Mouse (Mus musculus) stomach, embryonic 16.5 days (tissue): Measurements from ENCODE around the gene Tgfbr3. TPM values are rescaled to one million over a fixed set of nuclear protein-coding genes. Genes with fewer than 3 reads are reported as not detected.
A peak's percentile ranks its signal among the peaks of the same experiment; 100 is the strongest.

Source experiments
- ATAC-seq: fragments of 200-750 bp; cut with Nextera tagmentation; 2 replicates; pipeline ENCODE4 v1.8.0; 2017; ENCODE audit warnings: moderate number of reproducible peaks, moderate TSS enrichment; ENCODE audit not compliant: insufficient read depth, low FRiP score
- H3K27ac ChIP-seq: fragments of 300-500 bp; sonication (generic); 2 replicates; pipeline ENCODE4 v1.5.1; 2014; ENCODE audit warnings: low read length
- H3K27me3 ChIP-seq: fragments of 300-500 bp; sonication (generic); 2 replicates; pipeline ENCODE4 v1.6.1; 2014; ENCODE audit warnings: low read length, control low read depth, mixed read lengths; ENCODE audit not compliant: control insufficient read depth, insufficient read depth
- H3K36me3 ChIP-seq: fragments of 300-500 bp; sonication (generic); 2 replicates; pipeline ENCODE4 v1.6.1; 2014; ENCODE audit warnings: low read length; ENCODE audit not compliant: control insufficient read depth, insufficient read depth
- H3K4me1 ChIP-seq: fragments of 300-500 bp; sonication (generic); 2 replicates; pipeline ENCODE4 v1.6.1; 2014; ENCODE audit warnings: low read length, control low read depth, mixed read lengths; ENCODE audit not compliant: control insufficient read depth, insufficient read depth
- H3K4me2 ChIP-seq: fragments of 300-500 bp; sonication (generic); 2 replicates; pipeline ENCODE4 v1.6.1; 2014; ENCODE audit warnings: low read depth, low read length, mixed read lengths
- H3K4me3 ChIP-seq: fragments of 300-500 bp; sonication (generic); replicated peaks from 2 replicates; pipeline ENCODE4 v1.5.1; 2014; ENCODE audit warnings: mild to moderate bottlenecking, low read length
- H3K9ac ChIP-seq: fragments of 300-500 bp; sonication (generic); 2 replicates; pipeline ENCODE4 v1.6.1; 2014; ENCODE audit warnings: low read length
- H3K9me3 ChIP-seq: fragments of 300-500 bp; sonication (generic); replicated peaks from 2 replicates; pipeline ENCODE4 v1.6.1; 2016; ENCODE audit warnings: low read length, control low read depth; ENCODE audit not compliant: control insufficient read depth
- WGBS: fragments of 180-500 bp; shearing (Covaris S2); extraction: QIAGEN DNeasy Blood & Tissue Kit; methylation state at CpG from one replicate; pipeline ENCODE4 v1.1.7; 2014; 5-methylcytosine and 5-hydroxymethylcytosine counted together
- polyA plus RNA-seq: library from polyadenylated mRNA; unstranded; fragments of >200 nt; fragmentation: Nextera tagmentation; extraction: Ambion mirVana; gene quantifications from 2 replicates; pipeline ENCODE4 v1.2.1, GENCODE M21; 2015

Gene Tgfbr3
- polyA plus RNA-seq, 1 experiment from 2014 or later: 31.1 TPM

DNA sequence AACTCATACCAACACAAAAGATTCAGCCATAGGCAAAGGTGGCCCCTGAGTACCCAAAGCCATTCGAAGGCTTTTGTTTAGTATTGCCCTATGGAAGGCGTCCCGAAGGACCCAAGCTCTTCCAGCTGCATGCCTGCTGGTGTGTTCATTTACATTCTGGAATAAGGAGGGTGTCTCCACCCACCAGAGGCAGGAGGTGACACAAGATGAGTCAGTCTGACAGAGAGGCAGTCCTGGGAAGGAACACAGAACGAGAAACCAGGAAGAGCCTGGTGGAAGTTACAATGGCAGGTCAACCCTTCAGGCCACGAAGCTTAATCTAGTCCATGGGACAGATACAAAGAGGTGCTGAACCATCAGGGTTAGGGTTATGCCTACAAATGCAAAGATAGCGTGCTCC lies 169.5 kb downstream of the Tgfbr3 start:
- 66% methylated on average over 6 of the region's 6 CpGs for WGBS
- no peak for ATAC-seq
- no peaks in the 10 kb centered on the region for H3K27me3 ChIP-seq

DNA sequence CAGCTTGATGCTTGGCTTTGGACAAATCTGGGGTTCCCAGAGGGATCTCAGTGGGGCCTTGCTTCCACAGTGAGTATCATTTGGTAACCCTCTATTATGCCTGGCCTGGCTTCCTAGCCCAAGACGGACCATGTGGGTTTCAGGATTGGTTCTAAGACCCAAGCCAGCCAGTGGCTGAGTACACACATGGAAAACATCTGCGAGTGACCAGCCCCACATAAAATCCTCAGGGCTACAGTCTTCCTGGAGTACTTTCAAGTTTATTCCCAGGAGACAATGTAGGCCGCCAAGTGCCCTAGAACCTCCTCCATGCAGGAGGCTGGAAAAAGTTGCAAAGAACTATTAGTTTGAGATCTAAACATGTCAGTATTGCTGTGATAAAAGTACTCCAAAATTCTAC lies 172.6 kb downstream of the Tgfbr3 start:
- no peaks in the 10 kb centered on the region for H3K27me3 ChIP-seq
- peak overlapping the region; percentile 83 for H3K27ac ChIP-seq
- whole genome bisulfite sequencing: 55% methylated on average over 3 of the region's 3 CpGs
- H3K4me1 ChIP-seq: peaks cover 17% of the 10 kb centered on the region
- H3K36me3 ChIP-seq: no peaks in the 10 kb centered on the region
- H3K9ac ChIP-seq: no peak overlapping the region
- H3K4me3 ChIP-seq: no peak overlapping the region
- ATAC-seq: no peak
- H3K4me2 ChIP-seq: no peak overlapping the region
- H3K9me3 ChIP-seq: no peaks in the 10 kb centered on the region

More for the DNA sequence above, 169.5 kb downstream of the Tgfbr3 start:
- no peak overlapping the region for H3K9ac ChIP-seq
- peaks cover 23% of the 10 kb centered on the region for H3K4me1 ChIP-seq
- H3K36me3 ChIP-seq: no peaks in the 10 kb centered on the region
- H3K4me2 ChIP-seq: no peak overlapping the region
- no peak overlapping the region for H3K27ac ChIP-seq
- H3K4me3 ChIP-seq: no peak overlapping the region
- no peaks in the 10 kb centered on the region for H3K9me3 ChIP-seq

DNA sequence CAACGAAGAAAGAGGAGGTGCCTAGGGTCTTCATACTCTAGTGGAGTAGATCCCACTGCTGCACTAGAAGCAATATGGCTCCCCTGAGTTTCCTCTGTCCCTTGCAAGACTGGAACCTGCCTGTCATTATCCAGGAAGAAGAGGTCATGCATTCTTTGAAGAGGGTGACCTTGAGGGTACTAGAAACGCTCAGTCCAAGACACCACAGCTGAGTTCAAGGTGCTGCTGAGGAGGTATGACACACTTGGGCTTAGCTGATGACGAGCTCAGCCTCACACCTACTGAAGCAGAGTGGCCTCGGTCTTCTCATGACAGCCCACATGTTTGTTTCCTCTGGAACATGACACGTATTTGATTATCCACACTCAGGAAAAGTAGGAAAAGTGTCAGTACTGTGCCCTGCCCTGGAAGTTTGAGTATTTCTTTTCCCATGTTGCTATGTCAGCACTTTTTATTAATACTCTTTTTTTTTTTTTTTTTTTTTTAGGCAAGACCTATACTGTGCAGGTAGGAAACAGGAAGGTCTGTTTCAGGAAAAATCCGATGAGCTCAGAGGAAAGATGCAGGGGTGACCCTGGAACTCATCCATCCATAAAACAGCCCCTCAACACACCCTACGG lies 176.7 kb downstream of the Tgfbr3 start:
- 76% methylated on average over 7 of the region's 7 CpGs for WGBS
- Histone ChIP-seq H3K9ac (no peak overlapping the region), H3K27ac (no peak overlapping the region), H3K4me2 (no peak overlapping the region), H3K36me3 (no peaks in the 10 kb centered on the region; the same call in 1 of the 2 replicates), H3K4me1 (peaks cover 27% of the 10 kb centered on the region), H3K4me3 (no peak overlapping the region), H3K27me3 (no peaks in the 10 kb centered on the region), H3K9me3 (no peaks in the 10 kb centered on the region)
- ATAC-seq: no peak

DNA sequence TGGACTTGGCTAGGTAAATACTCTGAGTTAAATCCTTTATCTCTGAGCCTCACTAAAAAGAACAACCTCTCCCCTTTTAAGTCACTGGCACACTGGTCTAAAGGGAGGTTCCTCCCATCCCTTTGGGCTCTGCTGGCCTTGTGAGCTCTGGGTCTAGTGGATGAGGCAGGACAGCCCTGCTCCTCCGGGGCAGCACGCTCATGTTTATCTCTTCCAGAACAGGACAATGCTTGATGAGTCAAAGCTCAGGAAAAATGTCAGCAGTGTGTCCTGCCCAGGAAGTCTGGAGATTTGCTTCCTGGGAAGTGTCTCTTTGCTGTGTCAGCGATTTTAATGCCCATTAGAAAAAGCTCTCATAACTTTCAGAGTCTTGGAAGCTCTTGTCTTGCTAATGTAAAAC lies 177.6 kb downstream of the Tgfbr3 start:
- Histone ChIP-seq H3K27me3 (no peaks in the 10 kb centered on the region), H3K9ac (no peak overlapping the region), H3K4me2 (no peak overlapping the region), H3K36me3 (no peaks in the 10 kb centered on the region; the same call in 1 of the 2 replicates), H3K27ac (peak overlapping the region; percentile 84), H3K4me1 (peaks cover 26% of the 10 kb centered on the region), H3K4me3 (no peak overlapping the region), H3K9me3 (no peaks in the 10 kb centered on the region)
- no peak for ATAC-seq
- 26% methylated on average over 3 of the region's 3 CpGs for WGBS

DNA sequence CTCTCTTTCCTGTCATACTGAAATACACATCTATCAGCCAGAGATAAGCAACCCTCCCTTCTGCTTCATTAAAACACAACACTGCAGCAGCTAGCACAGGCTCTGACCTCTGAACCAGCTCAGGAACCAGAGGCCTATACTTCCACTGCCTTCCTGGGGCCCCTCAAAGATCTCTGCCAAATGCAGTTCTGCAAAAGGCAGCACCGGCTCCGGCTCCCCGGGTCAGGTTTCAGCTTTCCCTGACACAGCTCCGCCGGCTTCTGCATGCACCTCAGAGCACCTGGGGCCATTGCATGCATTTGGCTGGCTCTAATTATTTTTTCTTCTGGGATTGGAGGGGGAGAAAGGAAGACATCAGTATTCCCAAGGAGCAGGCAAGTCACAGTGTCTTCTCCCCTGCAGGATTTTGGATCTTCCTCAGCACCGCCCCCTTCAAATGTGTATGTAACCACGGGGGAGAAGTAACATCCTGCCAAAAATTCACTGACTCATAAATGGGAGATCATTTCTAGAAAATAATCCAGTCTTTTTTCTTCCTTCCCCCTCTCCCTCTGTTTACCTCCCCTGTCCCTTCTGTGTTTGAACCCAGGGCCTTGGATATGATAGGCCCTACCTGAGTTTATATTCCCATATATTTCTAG lies 178.4 kb downstream of the Tgfbr3 start:
- ATAC-seq: peak; percentile 66
- Histone ChIP-seq H3K27ac (peak overlapping the region; percentile 84), H3K4me2 (peak overlapping the region; percentile 31), H3K9me3 (no peaks in the 10 kb centered on the region), H3K36me3 (no peaks in the 10 kb centered on the region; the same call in 1 of the 2 replicates), H3K9ac (peak overlapping the region; percentile 6; the same call in 1 of the 2 replicates), H3K4me1 (peaks cover 19% of the 10 kb centered on the region), H3K4me3 (no peak overlapping the region), H3K27me3 (no peaks in the 10 kb centered on the region)
- 21% methylated on average over 7 of the region's 7 CpGs for WGBS

DNA sequence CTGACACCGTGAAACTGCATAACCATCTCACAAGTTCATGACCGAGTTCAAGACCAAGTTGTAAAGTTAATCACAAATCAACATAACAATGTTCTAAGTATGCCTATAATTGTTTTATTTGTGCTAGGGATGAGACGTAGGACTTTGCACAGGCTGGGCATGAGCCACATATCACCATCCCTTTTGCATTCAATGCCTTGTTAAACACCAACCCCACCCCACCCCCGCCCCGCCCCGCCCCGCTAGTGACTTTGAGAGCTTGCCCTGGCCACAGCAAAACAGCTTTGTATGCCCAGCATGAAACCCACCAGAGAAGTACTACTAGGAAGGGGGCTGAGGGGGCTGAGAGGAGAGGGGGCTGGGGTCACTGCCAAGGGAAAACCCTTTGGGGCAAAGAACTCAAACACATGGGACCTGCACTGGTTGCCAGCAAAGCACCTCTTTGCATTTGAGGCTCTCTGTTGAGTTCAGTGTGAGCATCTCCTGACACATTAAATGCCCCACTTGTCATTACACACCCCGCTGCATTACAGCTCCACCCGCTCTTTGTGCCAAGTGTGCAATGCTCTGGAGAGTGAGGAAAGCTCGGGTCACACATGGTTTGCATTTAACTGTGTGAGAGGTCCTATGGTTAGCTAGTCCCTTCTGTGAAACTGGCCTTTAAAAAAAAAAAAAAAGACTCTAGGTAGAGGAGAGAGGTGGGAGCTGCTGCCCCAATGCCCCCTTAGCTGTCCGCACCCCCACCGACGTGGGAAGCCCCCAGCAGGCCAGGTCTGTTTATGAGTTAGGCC lies 179.1 kb downstream of the Tgfbr3 start:
- Histone ChIP-seq H3K36me3 (no peaks in the 10 kb centered on the region; the same call in 1 of the 2 replicates), H3K9ac (peak overlapping the region; percentile 49), H3K27ac (peak overlapping the region; percentile 84), H3K4me3 (no peak overlapping the region), H3K4me2 (0 out of 2 replicates have a peak overlapping the region, but pooled peaks have one; percentile 31), H3K4me1 (peaks cover 19% of the 10 kb centered on the region), H3K9me3 (no peaks in the 10 kb centered on the region), H3K27me3 (no peaks in the 10 kb centered on the region)
- peak; percentile 12; the same call in 1 of the 2 replicates for ATAC-seq
- WGBS: 49% methylated on average over 13 of the region's 13 CpGs

DNA sequence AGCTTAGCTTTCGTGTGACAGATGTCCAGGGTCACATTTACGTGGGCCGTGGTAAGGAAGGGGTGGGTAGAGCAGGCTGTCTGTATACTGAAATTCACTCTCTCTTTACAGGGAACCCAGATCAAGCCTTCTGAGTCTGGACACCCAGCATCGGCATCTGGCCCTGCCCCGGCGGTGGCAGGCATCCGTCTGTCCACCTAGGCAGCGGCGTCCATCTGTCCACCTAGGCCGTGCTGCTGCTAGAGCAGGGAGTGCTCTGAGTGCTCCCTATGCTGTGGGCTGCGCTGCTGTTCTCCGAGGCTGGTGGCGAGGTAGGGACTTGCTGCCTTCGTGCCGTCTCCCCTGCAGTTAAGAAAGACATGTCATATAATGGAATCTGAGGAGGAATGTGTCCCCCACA lies 180.0 kb downstream of the Tgfbr3 start:
- WGBS: 85% methylated on average over 15 of the region's 15 CpGs
- Histone ChIP-seq H3K36me3 (no peaks in the 10 kb centered on the region; the same call in 1 of the 2 replicates), H3K27me3 (no peaks in the 10 kb centered on the region), H3K9me3 (no peaks in the 10 kb centered on the region), H3K9ac (no peak overlapping the region), H3K4me1 (peaks cover 19% of the 10 kb centered on the region), H3K4me3 (no peak overlapping the region), H3K4me2 (no peak overlapping the region), H3K27ac (no peak overlapping the region)
- no peak for ATAC-seq

DNA sequence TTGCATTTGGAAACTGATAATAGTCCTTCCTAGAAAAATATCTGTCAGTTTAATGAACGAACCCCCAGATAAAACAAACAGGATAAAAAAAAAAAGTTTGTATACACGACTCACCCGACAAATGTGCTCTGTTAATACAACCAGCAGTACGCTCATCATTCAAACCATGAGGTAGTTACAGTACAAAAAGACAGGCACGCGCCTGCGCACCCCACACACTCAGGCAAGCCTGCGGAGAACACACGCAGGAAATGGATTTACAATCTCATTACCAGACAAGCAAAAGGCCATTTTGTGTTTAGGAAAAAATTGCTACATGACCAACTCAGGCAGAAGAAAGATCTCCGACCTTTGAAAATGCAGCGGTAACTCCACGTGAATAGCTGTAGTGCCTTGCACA lies 182.6 kb downstream of the Tgfbr3 start:
- Histone ChIP-seq H3K4me2 (no peak overlapping the region), H3K36me3 (no peaks in the 10 kb centered on the region; the same call in 1 of the 2 replicates), H3K9ac (no peak overlapping the region), H3K4me1 (peaks cover 18% of the 10 kb centered on the region), H3K4me3 (no peak overlapping the region), H3K9me3 (no peaks in the 10 kb centered on the region), H3K27ac (no peak overlapping the region; the same call in 1 of the 2 replicates), H3K27me3 (no peaks in the 10 kb centered on the region)
- WGBS: 46% methylated on average over 12 of the region's 12 CpGs
- no peak for ATAC-seq

DNA sequence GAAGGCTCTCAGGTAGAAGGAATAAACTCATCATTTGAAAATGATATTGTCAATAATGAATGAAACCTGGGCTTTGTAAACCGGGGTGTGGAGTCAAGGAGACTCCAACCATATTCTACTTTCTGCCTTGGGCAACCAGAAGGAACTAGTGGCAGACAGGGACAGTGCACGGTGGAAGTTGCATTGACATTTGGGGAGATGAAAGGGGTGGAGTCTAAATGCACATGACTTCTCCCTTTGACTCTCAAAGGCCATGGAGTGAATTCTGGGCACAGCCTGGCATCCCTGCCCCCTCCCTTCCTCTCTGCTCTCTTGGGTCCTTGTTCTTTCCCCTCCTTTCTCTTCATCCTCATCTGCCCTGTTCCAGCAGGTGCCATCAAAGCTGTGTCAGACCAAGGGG lies 183.3 kb downstream of the Tgfbr3 start:
- ATAC-seq: no peak
- Histone ChIP-seq H3K9ac (no peak overlapping the region), H3K36me3 (no peaks in the 10 kb centered on the region; the same call in 1 of the 2 replicates), H3K27ac (no peak overlapping the region), H3K4me2 (no peak overlapping the region), H3K4me3 (no peak overlapping the region), H3K27me3 (no peaks in the 10 kb centered on the region), H3K4me1 (peaks cover 11% of the 10 kb centered on the region), H3K9me3 (no peaks in the 10 kb centered on the region)
- 71% methylated on average over 2 of the region's 2 CpGs for WGBS
